Mouse (Mus musculus) liver, embryonic 14.5 days (tissue): ENCODE data around the gene Hspbap1. TPM values are rescaled to one million over a fixed set of nuclear protein-coding genes. Genes with fewer than 3 reads are reported as not detected.

Experiments
- ATAC-seq: fragments of 200-750 bp; cut with Nextera tagmentation; 2 replicates; pipeline ENCODE4 v1.8.0; 2017; ENCODE audit warnings: moderate number of reproducible peaks, mild to moderate bottlenecking, moderate library complexity; ENCODE audit not compliant: insufficient read depth
- DNase-seq, 3 experiments: peaks; one replicate each; pipeline ENCODE4 v3.0.0-alpha.2; 2012 to 2013; ENCODE audit warnings: low read depth in 3 of 3, low spot score in 3 of 3
- H3K27ac ChIP-seq: fragments of 300-500 bp; sonication (generic); 2 replicates; pipeline ENCODE4 v1.5.1; 2014; ENCODE audit warnings: moderate library complexity, mild to moderate bottlenecking, control low read depth, inconsistent platforms
- H3K27me3 ChIP-seq: fragments of 300-500 bp; sonication (generic); 2 replicates; pipeline ENCODE4 v1.6.1; 2014; ENCODE audit warnings: mild to moderate bottlenecking, low read length, moderate library complexity; ENCODE audit not compliant: control insufficient read depth, insufficient read depth
- H3K36me3 ChIP-seq: fragments of 300-500 bp; sonication (generic); replicated peaks from 2 replicates; pipeline ENCODE4 v1.6.1; 2014; ENCODE audit warnings: low read depth; ENCODE audit not compliant: control insufficient read depth, insufficient read depth
- H3K4me1 ChIP-seq, 2 experiments: fragments of 200-500 bp in 1 of 2; fragments of 300-500 bp in 1 of 2; sonication (generic) in 1 of 2; replicated peaks; 2 replicates each; pipeline ENCODE4 v1.6.1; 2012 to 2014; ENCODE audit warnings: antibody characterized with exemption in 1 of 2, inconsistent platforms in 1 of 2, low read length in 1 of 2; ENCODE audit not compliant: control insufficient read depth in 2 of 2, insufficient read depth in 2 of 2
- H3K4me2 ChIP-seq: fragments of 300-500 bp; sonication (generic); 2 replicates; pipeline ENCODE4 v1.6.1; 2014; ENCODE audit warnings: low read depth, mild to moderate bottlenecking, control low read depth, moderate library complexity
- H3K4me3 ChIP-seq, 2 experiments: fragments of 200-500 bp in 1 of 2; fragments of 300-500 bp in 1 of 2; sonication (generic) in 1 of 2; 2 replicates each; pipeline ENCODE4 v1.5.1; 2012 to 2014; ENCODE audit warnings: low read depth in 2 of 2, low read length in 2 of 2, mild to moderate bottlenecking in 2 of 2, control low read depth in 1 of 2, inconsistent platforms in 1 of 2, moderate library complexity in 1 of 2; ENCODE audit not compliant: insufficient read depth in 1 of 2
- H3K9ac ChIP-seq: fragments of 300-500 bp; sonication (generic); replicated peaks from 2 replicates; pipeline ENCODE4 v1.6.1; 2014; ENCODE audit warnings: mild to moderate bottlenecking, control low read depth, moderate library complexity
- H3K9me3 ChIP-seq: fragments of 300-500 bp; sonication (generic); 2 replicates; pipeline ENCODE4 v1.6.1; 2016; ENCODE audit warnings: low read length, mixed read lengths; ENCODE audit not compliant: control insufficient read depth
- CTCF ChIP-seq: IDR thresholded peaks from 2 replicates; pipeline ENCODE4 v1.5.1; 2016; ENCODE audit warnings: antibody characterized with exemption, low read depth, control low read depth
- EP300 ChIP-seq: IDR thresholded peaks from 2 replicates; pipeline ENCODE4 v1.6.1; 2016; ENCODE audit warnings: antibody characterized with exemption, low read depth
- WGBS: fragments of 180-500 bp; shearing (Covaris S2); extraction: QIAGEN DNeasy Blood & Tissue Kit; methylation state at CpG from one replicate; pipeline ENCODE4 v1.1.7; 2014; ENCODE audit not compliant: insufficient replicate concordance; 5-methylcytosine and 5-hydroxymethylcytosine counted together
- polyA plus RNA-seq, 2 experiments: library from polyadenylated mRNA; depleted of rRNA in 1 of 2; stranded (reverse) in 1 of 2; unstranded in 1 of 2; fragments of >200 nt; fragmentation: Nextera tagmentation in 1 of 2; extraction: Ambion mirVana in 1 of 2; gene quantifications; 2 replicates each; pipeline versions ENCODE4 v1.2.1 to v1.2.3; 2012 to 2014

Hspbap1 gene
- polyA plus RNA-seq, 2 experiments, result 12.8 to 15.3 TPM

GRCm38 (mm10) chr16:35869656-35870055, 99.5 kb downstream of the Hspbap1 start:
- 47% methylated on average over 6 of the region's 6 CpGs for WGBS
- Histone ChIP-seq H3K27ac (no peak overlapping the region), H3K4me2 (peak overlapping the region; percentile 36), H3K36me3 (no peaks in the 10 kb centered on the region), H3K4me3 (no peak overlapping the region), H3K9me3 (no peaks in the 10 kb centered on the region), H3K9ac (no peak overlapping the region; the same call in 1 of the 2 replicates), H3K4me1 (peaks cover 6 to 14% of the 10 kb centered on the region in 2 experiments), H3K27me3 (peaks cover 14% of the 10 kb centered on the region)
- DNase-seq (no peak), ATAC-seq (no peak)
- TF ChIP-seq EP300, result no peak
- TF ChIP-seq CTCF, result no peak

GRCm38 (mm10) chr16:35870581-35871047, 100.4 kb downstream of the Hspbap1 start:
- Histone ChIP-seq H3K36me3 (no peaks in the 10 kb centered on the region), H3K27ac (no peak overlapping the region), H3K9ac (peak overlapping the region; percentile 76), H3K4me3 (peak overlapping the region; percentile 72 to 92), H3K27me3 (peaks cover 14% of the 10 kb centered on the region), H3K9me3 (no peaks in the 10 kb centered on the region), H3K4me1 (peaks cover 6 to 14% of the 10 kb centered on the region in 2 experiments), H3K4me2 (peak overlapping the region; percentile 82)
- 2% methylated on average over 12 of the region's 12 CpGs for WGBS
- DNase-seq (no peak), ATAC-seq (no peak; the same call in 1 of the 2 replicates)
- TF ChIP-seq EP300 (no peak), CTCF (no peak)

GRCm38 (mm10) chr16:35871048-35871851, 101.1 kb downstream of the Hspbap1 start, which contains the start of gene Parp14:
Parp14 (minus strand) TSS chr16:35871544.
- H3K27me3 ChIP-seq, result peaks cover 14% of the 10 kb centered on the region
- H3K4me2 ChIP-seq, result peak within 1 kb of the TSS; percentile 82
- DNase-seq, result no peak
- ATAC-seq, result peak; percentile 72
- H3K9me3 ChIP-seq, result no peaks in the 10 kb centered on the region
- peaks cover 6 to 14% of the 10 kb centered on the region in 2 experiments for H3K4me1 ChIP-seq
- under 1% methylated on average over 38 of the region's 38 CpGs for WGBS
- no peaks in the 10 kb centered on the region for H3K36me3 ChIP-seq
- H3K27ac ChIP-seq, result no peak within 1 kb of the TSS
- TF ChIP-seq CTCF (no peak), EP300 (no peak)
- H3K4me3 ChIP-seq, result peak within 1 kb of the TSS; percentile 72 to 92
- peak within 1 kb of the TSS; percentile 76 for H3K9ac ChIP-seq

GRCm38 (mm10) chr16:35871898-35872297, 101.7 kb downstream of the Hspbap1 start:
- H3K9ac ChIP-seq, result peak overlapping the region; percentile 76
- no peaks in the 10 kb centered on the region for H3K9me3 ChIP-seq
- no peak overlapping the region for H3K27ac ChIP-seq
- H3K4me3 ChIP-seq, result peak overlapping the region; percentile 72 to 92
- H3K36me3 ChIP-seq, result no peaks in the 10 kb centered on the region
- ATAC-seq (peak; percentile 30; the same call in 1 of the 2 replicates), DNase-seq (no peak)
- 21% methylated on average over 12 of the region's 12 CpGs for WGBS
- TF ChIP-seq EP300 (no peak), CTCF (no peak)
- H3K4me1 ChIP-seq, result peaks cover 6 to 14% of the 10 kb centered on the region in 2 experiments
- H3K4me2 ChIP-seq, result peak overlapping the region; percentile 82
- peaks cover 14% of the 10 kb centered on the region for H3K27me3 ChIP-seq

- Histone ChIP-seq H3K4me3 (peak overlapping the region; percentile 72 to 92; a peak in 3 of 4 replicates), H3K27me3 (peaks cover 14% of the 10 kb centered on the region), H3K4me2 (peak overlapping the region; percentile 82), H3K27ac (no peak overlapping the region), H3K9ac (peak overlapping the region; percentile 23; the same call in 1 of the 2 replicates), H3K4me1 (peaks cover 6 to 14% of the 10 kb centered on the region in 2 experiments), H3K9me3 (no peaks in the 10 kb centered on the region), H3K36me3 (no peaks in the 10 kb centered on the region)
- DNase-seq (no peak), ATAC-seq (0 out of 2 replicates have a peak, but pooled peaks have one; percentile 3)
- TF ChIP-seq EP300 (no peak), CTCF (no peak)
- 15% methylated on average over 14 of the region's 14 CpGs for WGBS
Measured at GRCm38 (mm10) chr16:35872410-35873006, 102.3 kb downstream of the Hspbap1 start.
